Mouse (Mus musculus) splenic B cell, adult 2 months (primary cell): ENCODE measurements around the gene Brat1.
"Not testable (repeated sequence)": the region's sequence is repeated elsewhere in the genome, so short reads cannot be mapped to it uniquely, and the experiment has no call there.

Source experiments
- DNase-seq: peaks from one replicate; pipeline ENCODE4 v3.0.0-alpha.2; 2011; ENCODE audit warnings: low read depth, low spot score
- H3K27me3 ChIP-seq: 2 replicates; pipeline ENCODE4 v1.6.1; 2012; ENCODE audit warnings: mild to moderate bottlenecking, low read length, moderate library complexity, mixed read lengths; ENCODE audit not compliant: control insufficient read depth, poor library complexity, insufficient read depth, severe bottlenecking
- H3K36me3 ChIP-seq: 2 replicates; pipeline ENCODE4 v1.6.1; 2012; ENCODE audit warnings: mild to moderate bottlenecking, low read length, moderate library complexity, mixed read lengths; ENCODE audit not compliant: control insufficient read depth, poor library complexity, insufficient read depth, severe bottlenecking

Gene Brat1

DNA sequence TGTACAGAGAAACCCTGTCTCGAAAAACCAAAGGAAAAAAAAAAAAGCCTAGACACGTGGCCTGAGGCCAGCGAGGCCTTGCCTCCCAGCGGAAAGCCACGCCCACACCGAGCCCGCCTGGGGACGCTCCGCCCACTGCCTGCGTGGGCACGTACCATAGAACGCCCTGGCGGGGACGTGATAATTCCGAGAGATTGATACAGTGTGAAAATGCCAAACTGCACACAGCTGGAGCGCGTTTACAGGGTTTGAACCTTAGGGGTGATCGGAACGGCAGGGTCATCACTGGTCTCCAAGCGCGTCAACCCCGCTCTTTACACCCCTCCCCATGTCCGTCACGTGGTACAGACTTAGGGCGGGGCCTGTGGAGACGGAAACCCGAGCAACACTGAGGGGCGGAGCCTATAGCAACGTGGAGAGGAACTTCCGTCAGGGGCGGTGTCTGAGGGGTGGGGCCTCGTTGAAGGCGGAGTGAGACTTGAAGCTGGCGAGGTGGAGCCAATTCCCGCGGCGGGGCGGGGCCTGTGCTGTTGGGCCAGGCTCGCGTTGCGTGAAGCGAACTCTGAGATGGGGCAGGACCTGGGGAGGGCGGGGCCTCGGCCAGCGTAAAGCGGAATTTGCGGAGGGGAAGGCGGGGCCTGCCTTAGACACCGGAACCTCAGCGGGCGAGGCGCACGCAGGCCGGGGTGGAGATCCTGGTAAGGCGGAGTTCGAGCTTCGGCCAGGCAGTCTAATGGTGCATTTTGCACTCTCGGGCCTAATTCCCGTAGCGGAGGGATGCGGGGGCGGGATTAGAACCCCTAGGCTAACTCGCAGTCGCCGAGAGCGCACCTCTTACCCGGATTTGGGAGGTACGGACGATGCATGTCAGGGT is at the start of gene Brat1:
TSS of gene Brat1 (plus strand) at position 634 of the 874 bp plus-strand sequence.
- no peaks in the 10 kb centered on the region for H3K27me3 ChIP-seq
- peak; percentile 100 for DNase-seq
- H3K36me3 ChIP-seq: no peaks in the 10 kb centered on the region

DNA sequence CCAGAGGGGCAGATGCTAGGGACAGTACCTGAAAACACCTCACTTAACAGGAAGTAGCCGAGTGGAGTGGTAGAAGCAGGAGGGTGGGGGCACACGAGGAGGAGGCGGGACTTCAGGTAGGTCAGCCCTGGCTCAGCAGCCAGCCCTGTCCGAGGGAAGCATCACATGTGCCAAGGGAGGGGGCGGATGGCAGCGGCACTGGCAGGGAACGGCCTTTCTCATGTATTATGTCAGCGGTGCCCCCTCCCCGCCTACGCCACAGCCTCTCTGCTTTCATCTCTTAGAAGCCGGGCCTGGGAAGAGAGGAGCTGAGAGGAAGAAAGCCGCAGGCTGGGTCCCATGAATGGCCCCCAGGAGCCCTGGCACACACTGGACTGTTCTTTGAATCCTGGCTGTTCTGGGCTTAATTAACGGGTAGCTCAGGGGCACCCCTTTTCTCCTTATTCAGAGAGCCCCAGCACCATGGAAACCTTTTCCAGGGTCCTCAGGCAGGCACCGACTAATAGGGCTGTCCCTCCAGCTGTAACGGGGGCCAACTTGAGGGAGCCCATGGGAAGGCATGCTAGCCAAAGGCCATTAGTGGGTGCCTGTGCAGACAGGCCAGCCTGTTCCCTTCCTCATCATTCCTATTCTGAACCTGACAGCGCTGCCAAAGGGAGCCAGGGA is 45.1 kb upstream of the Brat1 start:
- peak; percentile 29 for DNase-seq
- H3K27me3 ChIP-seq: no peaks in the 10 kb centered on the region
- no peaks in the 10 kb centered on the region for H3K36me3 ChIP-seq

DNA sequence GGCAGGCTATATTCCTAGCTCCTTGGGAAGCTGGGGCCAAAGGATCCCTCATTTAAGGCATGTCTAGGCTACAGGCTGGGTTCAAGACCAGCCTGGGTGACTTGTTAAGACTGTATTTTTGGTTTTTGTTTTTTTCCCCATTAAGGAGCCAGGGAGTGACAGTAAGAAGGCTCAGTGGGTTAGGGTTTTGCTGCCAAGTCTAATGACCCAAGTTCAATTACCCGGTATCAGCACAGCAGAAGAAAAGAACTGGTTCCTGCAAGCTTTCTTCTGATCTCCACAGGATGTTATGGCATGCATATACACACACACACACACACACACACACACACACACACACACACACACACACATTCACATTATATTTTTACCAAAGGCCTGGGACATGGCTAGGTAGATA is 44.4 kb upstream of the Brat1 start:
- no peak for DNase-seq
- no peaks in the 10 kb centered on the region for H3K36me3 ChIP-seq
- H3K27me3 ChIP-seq: no peaks in the 10 kb centered on the region

DNA sequence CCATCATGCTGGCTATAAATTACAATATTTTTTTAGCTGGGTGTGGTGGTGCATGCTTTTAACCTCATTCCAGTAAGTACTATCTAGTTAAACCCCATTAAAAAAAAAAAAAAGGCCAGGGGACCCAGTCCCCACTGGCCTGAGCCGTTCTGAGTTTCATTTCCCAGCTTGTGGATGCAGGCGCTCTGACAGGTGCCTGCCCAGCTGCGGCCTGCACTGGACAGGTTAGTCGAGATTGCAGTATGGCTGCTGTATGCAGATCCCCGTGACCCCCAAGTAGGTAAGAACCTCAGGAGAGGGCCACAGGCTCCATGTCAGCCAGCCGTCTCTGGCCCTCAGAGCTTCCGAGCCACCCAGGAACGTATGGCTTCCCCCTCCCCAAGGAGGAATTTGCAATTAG is 43.4 kb upstream of the Brat1 start:
- DNase-seq: no peak
- Histone ChIP-seq H3K36me3 (no peaks in the 10 kb centered on the region), H3K27me3 (no peaks in the 10 kb centered on the region)

DNA sequence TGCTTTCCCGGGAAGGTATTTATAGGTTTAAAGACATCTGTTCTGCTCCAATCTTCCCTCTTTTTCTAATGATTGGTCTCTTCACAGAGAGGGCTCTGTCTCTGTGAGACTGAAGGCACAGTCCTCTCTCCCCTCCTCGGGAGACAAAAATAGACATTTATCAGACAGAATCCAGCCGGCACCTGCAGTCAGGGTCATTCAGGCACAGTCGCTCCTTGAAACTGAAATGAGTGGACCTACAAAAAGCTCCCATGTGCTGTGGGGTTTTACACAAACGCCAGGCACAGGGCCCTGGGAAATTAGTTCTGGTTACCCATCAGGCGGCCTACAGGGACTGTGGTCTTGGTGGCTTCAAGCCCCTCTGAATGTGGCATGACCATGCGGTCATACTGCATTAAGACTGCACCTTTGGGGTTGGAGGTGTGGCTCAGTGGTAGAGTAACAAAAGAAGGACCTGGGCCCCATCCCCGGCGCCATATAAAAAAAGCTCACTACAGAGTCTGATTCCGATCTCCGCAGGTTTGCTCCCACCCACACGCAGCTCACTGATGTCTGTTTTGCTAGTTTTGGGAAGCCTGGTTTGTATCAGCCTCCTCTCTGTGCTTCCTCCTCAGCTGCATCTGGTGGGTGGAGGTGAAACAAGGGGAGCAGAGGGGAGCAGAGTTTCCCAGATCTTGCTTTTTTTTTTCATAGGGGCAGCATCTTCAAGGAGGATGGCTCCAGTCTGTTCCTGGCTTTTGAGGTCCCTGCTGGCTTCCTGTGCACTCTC is 42.8 kb upstream of the Brat1 start:
- no peaks in the 10 kb centered on the region for H3K36me3 ChIP-seq
- no peak for DNase-seq
- H3K27me3 ChIP-seq: no peaks in the 10 kb centered on the region

DNA sequence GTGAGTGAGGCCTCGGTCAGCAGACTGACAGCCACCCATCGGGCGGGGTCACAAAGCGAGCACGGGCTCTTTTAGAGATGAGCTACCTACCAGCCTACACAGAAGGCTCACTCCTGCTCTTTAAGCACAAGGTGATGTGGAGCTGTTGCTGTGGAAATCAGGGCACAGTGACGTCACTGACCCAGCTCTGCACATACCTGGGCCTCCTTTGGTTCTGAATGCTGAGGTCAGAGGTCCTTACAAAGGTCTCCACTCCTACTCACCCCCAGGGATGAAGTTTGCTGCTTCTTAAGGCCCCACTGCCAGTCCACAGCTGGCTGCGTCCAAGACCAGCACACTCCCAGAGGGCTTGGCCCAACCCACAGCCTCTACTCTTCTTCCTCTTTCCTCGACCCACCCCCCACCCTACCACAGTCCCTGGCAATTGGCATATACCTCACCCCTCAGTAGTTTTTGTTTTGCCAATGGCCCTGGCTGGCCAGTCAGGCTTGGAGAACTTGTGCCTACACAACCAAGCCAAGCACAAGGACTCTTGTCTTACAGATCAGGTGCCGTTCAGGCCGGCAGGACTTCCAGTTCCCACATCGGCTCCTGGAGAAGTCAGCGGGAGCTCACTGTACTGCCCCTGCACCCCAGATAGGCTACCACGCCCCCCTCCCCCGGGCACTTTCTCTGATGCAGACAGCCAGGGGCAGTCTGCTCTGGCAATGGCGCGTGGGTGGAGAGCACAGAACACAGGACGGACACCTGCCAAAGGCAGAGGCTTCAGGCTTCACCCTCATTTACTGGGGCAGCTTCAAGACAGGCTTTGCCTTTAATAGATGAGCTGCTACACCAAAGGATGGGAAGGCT is 41.8 kb upstream of the Brat1 start:
- peak; percentile 69 for DNase-seq
- H3K27me3 ChIP-seq: no peaks in the 10 kb centered on the region
- no peaks in the 10 kb centered on the region for H3K36me3 ChIP-seq

- peak; percentile 86 for DNase-seq
- Histone ChIP-seq H3K27me3 (no peaks in the 10 kb centered on the region), H3K36me3 (no peaks in the 10 kb centered on the region)
Observed at GRCm38 (mm10) chr5:140663621-140664180, 41.1 kb upstream of the Brat1 start.

GRCm38 (mm10) chr5:140672115-140672514 is 32.7 kb upstream of the Brat1 start:
- Histone ChIP-seq H3K36me3 (no peaks in the 10 kb centered on the region; the same call in none of the 2 replicates), H3K27me3 (no peaks in the 10 kb centered on the region)
- no peak for DNase-seq

DNA sequence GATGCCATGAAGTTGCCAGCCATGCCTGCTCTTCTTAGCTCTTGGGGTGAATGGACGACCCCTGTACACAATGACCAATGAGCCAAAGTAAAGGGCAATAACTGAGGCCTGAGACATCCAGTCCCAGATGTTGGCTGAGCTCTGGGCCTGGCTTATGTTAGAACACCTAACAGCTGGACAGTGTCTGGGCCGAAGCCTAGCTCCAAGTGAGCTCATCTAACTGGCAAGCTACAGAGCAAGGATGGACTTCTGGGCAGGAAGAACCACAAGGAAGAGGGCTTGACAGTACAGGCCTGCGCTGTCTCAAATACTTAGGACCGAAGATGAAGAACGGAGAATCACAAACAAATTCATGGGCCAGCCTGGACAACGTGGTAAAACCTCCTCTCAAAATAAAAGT is 32.2 kb upstream of the Brat1 start:
- not testable (repeated sequence) for H3K27me3 ChIP-seq, H3K36me3 ChIP-seq, DNase-seq

DNA sequence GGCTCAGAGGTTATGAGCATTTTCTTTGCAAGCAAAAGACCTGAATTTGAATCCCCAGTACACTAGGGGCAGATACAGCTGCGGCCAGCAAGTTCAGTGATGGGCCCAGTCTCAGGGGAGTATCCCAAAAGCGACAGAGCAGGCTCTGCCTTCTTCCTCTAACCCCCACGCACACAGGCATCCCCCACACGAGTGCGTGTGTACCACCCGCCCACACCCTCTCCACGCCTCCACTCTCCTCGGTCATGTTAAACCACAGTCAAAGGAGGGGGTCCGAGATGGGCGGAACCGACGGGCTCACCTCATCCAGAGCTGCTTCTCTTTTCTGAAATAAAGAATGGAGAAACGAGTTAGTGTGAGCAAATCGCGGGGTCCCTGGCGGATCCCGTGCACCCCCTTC is 30.8 kb upstream of the Brat1 start:
- Histone ChIP-seq H3K36me3 (no peaks in the 10 kb centered on the region; the same call in none of the 2 replicates), H3K27me3 (no peaks in the 10 kb centered on the region)
- DNase-seq: no peak

- H3K36me3 ChIP-seq: no peaks in the 10 kb centered on the region; the same call in none of the 2 replicates
- no peak for DNase-seq
- no peaks in the 10 kb centered on the region for H3K27me3 ChIP-seq
Observed at GRCm38 (mm10) chr5:140675079-140675478, 29.7 kb upstream of the Brat1 start.

GRCm38 (mm10) chr5:140675640-140676039 is 29.2 kb upstream of the Brat1 start:
- no peak for DNase-seq
- Histone ChIP-seq H3K27me3 (no peaks in the 10 kb centered on the region), H3K36me3 (no peaks in the 10 kb centered on the region; the same call in none of the 2 replicates)

DNA sequence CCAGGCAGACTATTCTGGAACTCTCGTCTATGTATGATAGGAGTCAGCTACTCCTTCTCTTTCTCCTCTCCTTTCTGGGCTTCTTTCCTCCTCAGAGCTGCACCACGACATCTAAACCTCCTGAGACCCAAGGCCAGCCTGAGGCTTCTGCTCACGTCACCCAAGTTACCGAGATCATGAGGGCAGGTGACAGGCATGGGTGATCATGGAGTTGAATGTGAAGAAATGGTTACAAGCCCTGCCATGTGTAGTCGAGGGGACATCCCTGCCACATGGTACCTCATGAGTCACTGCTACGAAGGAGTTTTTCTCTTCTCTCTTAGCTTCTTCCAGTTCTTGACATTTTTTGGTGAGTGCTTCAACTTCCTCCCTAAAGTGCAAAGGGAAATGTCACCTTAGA is 27.7 kb upstream of the Brat1 start:
- peak; percentile 83 for DNase-seq
- Histone ChIP-seq H3K36me3 (no peaks in the 10 kb centered on the region; the same call in none of the 2 replicates), H3K27me3 (no peaks in the 10 kb centered on the region)

- Histone ChIP-seq H3K36me3 (no peaks in the 10 kb centered on the region; the same call in 1 of the 2 replicates), H3K27me3 (no peaks in the 10 kb centered on the region)
- no peak for DNase-seq
Observed at GRCm38 (mm10) chr5:140680051-140680450, 24.8 kb upstream of the Brat1 start.
